Mouse (Mus musculus): ENCODE measurements at regions not wholly inside any gene's neighbourhood (a gene's known extent, or its start where the extent isn't known, plus 50 kb on each side); places are given as distances from the start of the nearest gene placed in this dataset.

- ATAC-seq (ENCODE audit: low FRiP score), result no peak
- Histone ChIP-seq H3K27me3 (ENCODE audit: insufficient read depth, low read length) (no peaks in the 10 kb centered on the region), H3K4me3 (ENCODE audit: low read depth, low read length) (no peak overlapping the region), H3K9ac (replicated peaks; ENCODE audit: low read length, poor library complexity, severe bottlenecking) (no peak overlapping the region), H3K4me1 (ENCODE audit: insufficient read depth, low read length) (no peaks in the 10 kb centered on the region), H3K27ac (ENCODE audit: low read depth, low read length) (no peak overlapping the region), H3K9me3 (ENCODE audit: low read length) (no peaks in the 10 kb centered on the region), H3K36me3 (ENCODE audit: insufficient read depth, low read length) (no peaks in the 10 kb centered on the region), H3K4me2 (ENCODE audit: low read depth, low read length, poor library complexity, severe bottlenecking) (no peak overlapping the region)
- DNase-seq (ENCODE audit: low spot score), result no peak
- WGBS, result 96% methylated on average over 5 of the region's 5 CpGs
- TF ChIP-seq CTCF (IDR thresholded peaks at IDR 0.05), result no peak
Observed at GRCm38 (mm10) chr12:12546372-12547031, 284.6 kb downstream of the Fam49a start.

GRCm38 (mm10) chr12:12541076-12542070 is 279.4 kb downstream of the Fam49a start:
- 61% methylated on average over 13 of the region's 13 CpGs for WGBS
- DNase-seq (ENCODE audit: low spot score) (no peak), ATAC-seq (ENCODE audit: low FRiP score) (no peak)

GRCm38 (mm10) chr12:12539291-12539690 is 277.4 kb downstream of the Fam49a start:
- H3K4me1 ChIP-seq (ENCODE audit: insufficient read depth, low read length), result no peaks in the 10 kb centered on the region

More at GRCm38 (mm10) chr12:12541076-12542070, 279.4 kb downstream of the Fam49a start:
- Histone ChIP-seq H3K27ac (ENCODE audit: low read depth, low read length) (no peak overlapping the region), H3K4me3 (ENCODE audit: low read depth, low read length) (no peak overlapping the region), H3K9me3 (ENCODE audit: low read length) (no peaks in the 10 kb centered on the region), H3K4me1 (ENCODE audit: insufficient read depth, low read length) (no peaks in the 10 kb centered on the region), H3K4me2 (ENCODE audit: low read depth, low read length, poor library complexity, severe bottlenecking) (no peak overlapping the region), H3K9ac (replicated peaks; ENCODE audit: low read length, poor library complexity, severe bottlenecking) (no peak overlapping the region), H3K27me3 (ENCODE audit: insufficient read depth, low read length) (no peaks in the 10 kb centered on the region), H3K36me3 (ENCODE audit: insufficient read depth, low read length) (no peaks in the 10 kb centered on the region)
- no peak for TF ChIP-seq CTCF (IDR thresholded peaks at IDR 0.05)

DNA sequence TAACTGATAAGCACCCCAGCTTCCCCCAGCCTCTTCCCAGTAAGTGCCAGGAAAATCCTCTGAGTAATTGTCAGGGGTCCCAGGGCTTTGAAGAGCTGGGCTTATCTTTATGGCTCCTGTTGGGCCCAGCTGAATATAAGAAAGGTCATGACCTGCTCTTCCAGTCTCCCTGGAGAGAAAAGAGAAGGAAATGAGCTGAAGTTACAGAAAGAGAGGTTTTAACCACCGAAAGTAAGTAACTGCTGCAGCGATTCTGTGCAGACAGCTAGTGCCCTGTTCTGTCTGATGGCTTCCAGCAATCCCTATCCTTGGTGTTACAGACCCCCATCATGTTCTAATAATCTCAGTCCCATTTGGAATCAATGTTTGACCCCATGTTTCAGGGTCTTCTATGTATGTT is 272.8 kb downstream of the Fam49a start:
- Histone ChIP-seq H3K27me3 (ENCODE audit: insufficient read depth, low read length) (no peaks in the 10 kb centered on the region), H3K4me1 (ENCODE audit: insufficient read depth, low read length) (no peaks in the 10 kb centered on the region), H3K4me2 (ENCODE audit: low read depth, low read length, poor library complexity, severe bottlenecking) (no peak overlapping the region), H3K9me3 (ENCODE audit: low read length) (no peaks in the 10 kb centered on the region), H3K27ac (ENCODE audit: low read depth, low read length) (no peak overlapping the region), H3K36me3 (ENCODE audit: insufficient read depth, low read length) (no peaks in the 10 kb centered on the region), H3K4me3 (ENCODE audit: low read depth, low read length) (no peak overlapping the region), H3K9ac (replicated peaks; ENCODE audit: low read length, poor library complexity, severe bottlenecking) (no peak overlapping the region)
- 26% methylated on average over 2 of the region's 2 CpGs for WGBS
- DNase-seq (ENCODE audit: low spot score) (no peak), ATAC-seq (ENCODE audit: low FRiP score) (no peak)
- TF ChIP-seq CTCF (IDR thresholded peaks at IDR 0.05), result no peak

More at GRCm38 (mm10) chr12:12539291-12539690, 277.4 kb downstream of the Fam49a start:
- H3K4me2 ChIP-seq (ENCODE audit: low read depth, low read length, poor library complexity, severe bottlenecking), result no peak overlapping the region
- DNase-seq (ENCODE audit: low spot score) (no peak), ATAC-seq (ENCODE audit: low FRiP score) (no peak)
- no peak overlapping the region for H3K27ac ChIP-seq (ENCODE audit: low read depth, low read length)
- WGBS, result 79% methylated on average over 3 of the region's 3 CpGs
- H3K36me3 ChIP-seq (ENCODE audit: insufficient read depth, low read length), result no peaks in the 10 kb centered on the region
- TF ChIP-seq CTCF (IDR thresholded peaks at IDR 0.05), result no peak
- no peaks in the 10 kb centered on the region for H3K9me3 ChIP-seq (ENCODE audit: low read length)
- H3K9ac ChIP-seq (replicated peaks; ENCODE audit: low read length, poor library complexity, severe bottlenecking), result no peak overlapping the region
- H3K4me3 ChIP-seq (ENCODE audit: low read depth, low read length), result no peak overlapping the region
- H3K27me3 ChIP-seq (ENCODE audit: insufficient read depth, low read length), result no peaks in the 10 kb centered on the region

DNA sequence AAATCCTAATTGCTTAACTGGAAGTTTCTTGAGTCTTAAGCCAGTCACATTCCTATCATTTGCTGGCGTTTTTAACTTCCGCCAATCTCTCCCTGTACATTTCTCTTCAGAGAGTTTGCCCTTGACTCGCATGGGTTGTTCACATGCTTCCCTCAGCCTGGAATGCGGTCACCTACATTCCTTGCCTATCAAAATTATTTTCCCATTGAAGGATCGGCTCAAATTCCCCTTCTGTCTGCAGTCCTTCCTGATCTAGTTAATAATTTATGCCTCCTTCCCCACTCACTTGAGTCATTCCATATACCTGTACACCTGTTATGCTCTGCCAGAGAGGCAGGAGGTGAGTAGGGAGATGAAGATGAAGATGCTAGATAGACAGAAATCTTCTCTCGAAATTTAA is 268.9 kb downstream of the Fam49a start:
- H3K4me3 ChIP-seq (ENCODE audit: low read depth, low read length), result no peak overlapping the region
- 73% methylated on average over 6 of the region's 6 CpGs for WGBS

DNA sequence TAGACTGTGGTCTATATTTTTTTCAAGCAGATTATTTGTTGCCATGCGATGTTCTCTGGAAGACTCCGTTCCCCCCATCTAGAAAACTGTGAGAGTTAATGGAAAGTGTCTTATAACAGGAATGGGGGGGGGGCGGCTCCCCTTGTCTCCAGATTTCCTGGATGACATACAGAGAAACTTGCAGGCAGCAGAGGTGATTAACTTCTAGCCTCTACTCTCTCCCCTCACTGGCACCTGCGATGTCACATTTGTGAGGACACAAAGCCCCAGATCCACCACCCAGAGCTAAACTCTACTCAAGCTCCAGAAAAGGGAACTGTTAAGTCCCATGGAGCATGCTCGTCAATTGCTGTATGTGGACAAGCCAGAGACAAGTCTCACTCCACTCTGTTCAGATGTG is 267.6 kb downstream of the Fam49a start:
- no peak for ATAC-seq (ENCODE audit: low FRiP score)
- Histone ChIP-seq H3K9me3 (ENCODE audit: low read length) (no peaks in the 10 kb centered on the region), H3K27me3 (ENCODE audit: insufficient read depth, low read length) (no peaks in the 10 kb centered on the region), H3K9ac (replicated peaks; ENCODE audit: low read length, poor library complexity, severe bottlenecking) (no peak overlapping the region), H3K4me1 (ENCODE audit: insufficient read depth, low read length) (no peaks in the 10 kb centered on the region), H3K4me2 (ENCODE audit: low read depth, low read length, poor library complexity, severe bottlenecking) (no peak overlapping the region), H3K4me3 (ENCODE audit: low read depth, low read length) (no peak overlapping the region), H3K36me3 (ENCODE audit: insufficient read depth, low read length) (no peaks in the 10 kb centered on the region), H3K27ac (ENCODE audit: low read depth, low read length) (no peak overlapping the region)
- 92% methylated on average over 5 of the region's 5 CpGs for WGBS
- no peak for DNase-seq (ENCODE audit: low spot score)
- TF ChIP-seq CTCF (IDR thresholded peaks at IDR 0.05), result no peak

More for the DNA sequence above, 268.9 kb downstream of the Fam49a start:
- ATAC-seq (ENCODE audit: low FRiP score), result no peak
- TF ChIP-seq CTCF (IDR thresholded peaks at IDR 0.05), result no peak
- Histone ChIP-seq H3K9ac (replicated peaks; ENCODE audit: low read length, poor library complexity, severe bottlenecking) (no peak overlapping the region), H3K9me3 (ENCODE audit: low read length) (no peaks in the 10 kb centered on the region), H3K4me2 (ENCODE audit: low read depth, low read length, poor library complexity, severe bottlenecking) (no peak overlapping the region), H3K27ac (ENCODE audit: low read depth, low read length) (no peak overlapping the region), H3K4me1 (ENCODE audit: insufficient read depth, low read length) (no peaks in the 10 kb centered on the region), H3K36me3 (ENCODE audit: insufficient read depth, low read length) (no peaks in the 10 kb centered on the region), H3K27me3 (ENCODE audit: insufficient read depth, low read length) (no peaks in the 10 kb centered on the region)
- DNase-seq (ENCODE audit: low spot score), result no peak
